Comparison of ENCODE assay signal across 7 mouse cellular contexts in the genomic region with DNA sequence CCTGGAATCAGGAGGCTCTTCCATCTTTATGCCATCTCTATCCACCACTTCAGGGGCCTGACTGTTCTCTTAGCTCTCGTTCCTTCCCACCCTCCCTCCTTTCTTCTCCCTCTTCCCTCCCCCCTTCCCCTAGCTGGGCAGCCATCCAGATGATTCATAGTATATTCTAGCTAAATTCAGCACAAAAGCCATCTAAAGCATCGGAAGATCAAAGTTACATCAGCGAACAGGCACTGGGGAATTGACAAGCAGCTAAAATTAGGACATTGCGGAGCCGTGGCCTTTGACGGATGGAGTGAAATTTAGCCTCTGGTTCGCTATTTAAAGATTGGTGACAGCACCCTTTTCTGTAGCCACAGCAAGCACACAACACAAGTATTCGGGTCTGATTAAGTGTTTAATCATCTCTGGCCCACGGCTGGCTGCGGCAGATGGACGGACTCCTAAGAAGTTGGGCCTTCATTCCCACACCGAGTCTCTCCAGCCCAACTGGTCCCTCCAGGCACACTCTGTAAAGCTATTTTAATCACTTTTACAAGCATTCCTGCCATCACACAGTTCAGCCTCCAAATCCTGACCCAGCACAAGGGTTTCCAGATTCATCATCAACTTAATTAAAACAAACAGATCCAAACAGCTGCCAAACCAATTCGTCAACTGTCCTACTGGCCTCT.
A peak's percentile ranks its signal among the peaks of the same experiment; 100 is the strongest.
DNase-seq lines count a peak whose midpoint lies in the region; ATAC-seq lines count a peak whose summit lies in the region.

No protein-coding gene starts in this region.

- no peaks in the 10 kb centered on the region for H3K9me3 ChIP-seq in limb, embryonic 13.5 days

- ATAC-seq in limb, embryonic 13.5 days (ENCODE audit: low FRiP score, low read depth), result peak; percentile 82

- H3K27me3 ChIP-seq in limb, embryonic 13.5 days, result no peaks in the 10 kb centered on the region

- peak overlapping the region; percentile 15; the same call in 1 of the 2 replicates for H3K27ac ChIP-seq in limb, embryonic 13.5 days

- DNase-seq in adipocyte (ENCODE audit: low spot score), result peak; percentile 45
- DNase-seq in brain, adult 2 months (ENCODE audit: low read depth, low spot score), result peak; percentile 89
- peak; percentile 54 to 63 for DNase-seq in gastrocnemius, adult 8-10 months (ENCODE audit: low spot score in 2 of 2)
- DNase-seq in hindlimb bud, embryonic 11.5 days (ENCODE audit: extremely low spot score, low read depth, low spot score), result peak; percentile 14
- DNase-seq in retina, postnatal 1 day, result peak; percentile 73
- DNase-seq in ovary, postnatal 36 days (ENCODE audit: low spot score), result no peak

- no peak overlapping the region for H3K4me3 ChIP-seq in limb, embryonic 13.5 days

- H3K4me2 ChIP-seq in limb, embryonic 13.5 days (replicated peaks), result peak overlapping the region; percentile 38

- H3K9ac ChIP-seq in limb, embryonic 13.5 days, result no peak overlapping the region

- WGBS in limb, embryonic 13.5 days, result 6% methylated on average over 13 of the region's 13 CpGs

- peaks cover 19% of the 10 kb centered on the region for H3K4me1 ChIP-seq in limb, embryonic 13.5 days

- no peaks in the 10 kb centered on the region for H3K36me3 ChIP-seq in limb, embryonic 13.5 days
